Mouse (Mus musculus) embryonic fibroblast, embryonic 13.5 days (primary cell): ENCODE measurements at regions not wholly inside any gene's neighbourhood (a gene's known extent, or its start where the extent isn't known, plus 50 kb on each side); places are given as distances from the start of the nearest gene placed in this dataset.

ENCODE experiments used
- H3K27ac ChIP-seq: 2 replicates; pipeline ENCODE4 v1.5.1; 2012; ENCODE audit warnings: low read length, control low read depth, inconsistent platforms; ENCODE audit not compliant: insufficient read depth
- H3K4me1 ChIP-seq: 2 replicates; pipeline ENCODE4 v1.6.1; 2011; ENCODE audit warnings: low read length; ENCODE audit not compliant: control insufficient read depth, insufficient read depth
- H3K4me3 ChIP-seq: 2 replicates; pipeline ENCODE4 v1.5.1; 2011; ENCODE audit warnings: mild to moderate bottlenecking, control low read depth, low read length; ENCODE audit not compliant: insufficient read depth
- CTCF ChIP-seq: IDR thresholded peaks from 2 replicates; pipeline ENCODE4 v1.5.1; 2011; ENCODE audit warnings: mild to moderate bottlenecking, control low read depth, low read length, moderate library complexity, borderline replicate concordance; ENCODE audit not compliant: insufficient read depth
- POLR2A ChIP-seq: IDR thresholded peaks from 2 replicates; pipeline ENCODE4 v1.6.1; 2011; ENCODE audit warnings: low read depth, mild to moderate bottlenecking, control low read depth, low read length, moderate library complexity

DNA sequence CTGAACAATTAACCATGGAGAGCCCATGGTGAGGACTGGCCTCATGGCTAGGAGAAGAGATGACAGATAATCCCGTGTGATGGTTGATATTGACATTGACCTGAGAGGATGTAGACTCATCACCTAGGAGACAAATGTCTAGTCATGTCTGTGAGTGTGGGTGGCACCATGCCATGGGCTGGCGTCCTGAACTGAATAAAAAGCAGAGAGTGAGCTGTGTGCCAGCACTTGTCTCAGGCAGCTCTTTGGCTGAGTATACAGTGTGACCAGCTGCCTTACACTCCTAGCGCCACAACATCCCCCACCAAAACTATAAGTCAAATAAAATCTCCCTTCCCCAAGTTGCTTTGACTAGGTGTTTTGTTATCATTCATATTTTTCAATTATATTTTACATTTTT lies 198.4 kb upstream of the Mvb12b start:
- no peak for TF ChIP-seq POLR2A
- no peak for TF ChIP-seq CTCF
- Histone ChIP-seq H3K4me1 (no peaks in the 10 kb centered on the region), H3K4me3 (no peak overlapping the region), H3K27ac (no peak overlapping the region)

DNA sequence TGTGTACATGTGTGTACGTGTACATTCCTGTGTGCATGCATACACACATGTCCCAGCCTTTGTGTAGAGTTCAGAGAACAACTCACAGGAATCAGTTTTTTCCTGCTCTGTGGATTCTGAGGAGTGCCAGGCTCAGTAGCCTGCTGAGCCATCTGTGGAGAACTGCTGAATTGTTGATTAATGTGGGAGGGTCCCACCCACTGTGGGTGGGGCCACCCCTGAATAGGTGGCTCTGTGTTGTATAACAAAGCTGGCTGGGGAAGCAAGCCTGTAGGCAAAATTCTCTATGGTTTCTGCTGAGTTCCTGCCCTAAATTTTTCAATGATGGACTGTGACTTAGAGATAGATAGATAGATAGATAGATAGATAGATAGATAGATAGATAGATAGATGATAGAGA lies 196.8 kb upstream of the Mvb12b start:
- Histone ChIP-seq H3K4me3 (no peak overlapping the region), H3K4me1 (no peaks in the 10 kb centered on the region), H3K27ac (no peak overlapping the region)
- TF ChIP-seq POLR2A (no peak), CTCF (no peak)

GRCm38 (mm10) chr2:34082486-34082885 lies 194.7 kb upstream of the Mvb12b start:
- Histone ChIP-seq H3K4me1 (no peaks in the 10 kb centered on the region), H3K27ac (no peak overlapping the region), H3K4me3 (no peak overlapping the region)
- TF ChIP-seq POLR2A (no peak), CTCF (no peak)

DNA sequence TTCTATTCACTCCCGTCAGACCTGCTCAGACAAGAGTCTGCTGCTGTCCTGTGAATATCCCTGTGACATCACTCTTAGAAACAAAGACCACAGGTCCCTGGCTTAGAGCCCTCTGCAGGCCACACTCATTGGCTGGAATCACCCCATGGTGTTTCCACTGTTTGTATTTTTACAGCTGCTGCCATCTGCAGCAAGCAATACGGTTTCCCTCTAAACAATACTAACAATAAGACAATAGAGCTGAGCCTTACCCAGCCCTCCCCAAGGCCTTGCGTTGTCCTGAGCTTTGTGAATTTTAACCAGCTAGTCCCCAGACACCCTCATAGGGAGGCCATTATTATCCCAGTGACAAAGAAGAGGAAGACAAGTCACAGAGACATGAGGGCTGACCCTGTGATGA lies 192.4 kb upstream of the Mvb12b start:
- H3K4me3 ChIP-seq: no peak overlapping the region
- no peak overlapping the region for H3K27ac ChIP-seq
- TF ChIP-seq POLR2A (no peak), CTCF (no peak)
- H3K4me1 ChIP-seq: no peaks in the 10 kb centered on the region

- TF ChIP-seq CTCF (no peak), POLR2A (no peak)
- H3K4me3 ChIP-seq: no peak overlapping the region
- H3K4me1 ChIP-seq: no peaks in the 10 kb centered on the region
- H3K27ac ChIP-seq: no peak overlapping the region
These were observed 191.5 kb upstream of the Mvb12b start for GRCm38 (mm10) chr2:34079282-34079681.

GRCm38 (mm10) chr2:34078875-34079262 lies 191.1 kb upstream of the Mvb12b start:
- H3K4me1 ChIP-seq: no peaks in the 10 kb centered on the region
- no peak overlapping the region for H3K27ac ChIP-seq
- no peak for TF ChIP-seq POLR2A
- no peak for TF ChIP-seq CTCF

GRCm38 (mm10) chr2:34078248-34078874 lies 190.6 kb upstream of the Mvb12b start:
- Histone ChIP-seq H3K4me3 (no peak overlapping the region), H3K4me1 (no peaks in the 10 kb centered on the region), H3K27ac (no peak overlapping the region)
- TF ChIP-seq CTCF: no peak
- TF ChIP-seq POLR2A: no peak

More at GRCm38 (mm10) chr2:34078875-34079262, 191.1 kb upstream of the Mvb12b start:
- H3K4me3 ChIP-seq: no peak overlapping the region

- no peaks in the 10 kb centered on the region for H3K4me1 ChIP-seq
- H3K4me3 ChIP-seq: no peak overlapping the region
- TF ChIP-seq POLR2A (no peak), CTCF (no peak)
- no peak overlapping the region for H3K27ac ChIP-seq
These were observed 188.6 kb upstream of the Mvb12b start for GRCm38 (mm10) chr2:34076346-34076745.

DNA sequence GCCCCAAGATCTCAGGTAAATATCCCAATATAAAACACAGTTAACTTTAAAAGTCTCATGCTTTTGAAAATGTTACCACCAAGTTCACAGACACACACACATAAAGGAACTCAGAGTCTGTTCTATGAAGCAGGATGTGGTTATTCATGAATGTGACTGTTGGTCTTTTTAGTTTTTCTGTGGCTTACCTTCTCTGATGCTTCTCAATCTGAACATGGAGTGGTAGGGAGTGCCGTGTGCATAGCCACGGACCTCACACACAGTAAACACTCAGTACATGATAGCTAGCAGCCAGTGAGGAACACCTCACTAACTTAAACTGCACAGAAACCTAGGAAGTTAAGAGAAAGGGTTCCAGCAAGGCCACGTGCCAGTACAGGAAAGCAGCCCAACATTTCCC lies 186.3 kb upstream of the Mvb12b start:
- H3K4me3 ChIP-seq: no peak overlapping the region
- TF ChIP-seq CTCF (no peak), POLR2A (no peak)
- H3K4me1 ChIP-seq: no peaks in the 10 kb centered on the region
- H3K27ac ChIP-seq: no peak overlapping the region

DNA sequence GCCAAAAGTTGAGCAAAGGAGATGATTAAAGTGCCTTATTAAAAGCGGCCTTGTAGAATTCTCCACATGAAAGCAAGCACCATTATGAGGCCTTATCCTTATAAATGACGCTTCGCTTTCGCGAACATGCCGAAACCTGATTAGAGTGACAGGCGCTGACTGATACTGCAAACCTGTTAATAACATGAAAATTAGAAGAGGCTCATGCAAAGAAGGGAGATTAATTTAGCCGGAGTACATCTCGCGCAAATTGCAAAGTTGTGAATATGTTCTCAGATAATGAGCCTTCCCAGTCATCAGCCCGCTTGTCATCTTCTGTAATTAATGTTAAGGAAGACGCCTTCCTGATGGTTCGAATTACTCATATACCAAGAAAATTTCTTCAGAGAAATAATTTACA lies 177.8 kb upstream of the Mvb12b start:
- Histone ChIP-seq H3K27ac (no peak overlapping the region), H3K4me1 (no peaks in the 10 kb centered on the region), H3K4me3 (no peak overlapping the region)
- TF ChIP-seq POLR2A (no peak), CTCF (no peak)

GRCm38 (mm10) chr2:34065090-34065489 lies 177.3 kb upstream of the Mvb12b start:
- no peak for TF ChIP-seq POLR2A
- TF ChIP-seq CTCF: no peak
- H3K27ac ChIP-seq: no peak overlapping the region

More at GRCm38 (mm10) chr2:34065090-34065489, 177.3 kb upstream of the Mvb12b start:
- H3K4me3 ChIP-seq: no peak overlapping the region
- H3K4me1 ChIP-seq: no peaks in the 10 kb centered on the region
